Mouse (Mus musculus) thymus, postnatal 25 days (tissue): ENCODE data around the gene 4921507P07Rik.
A peak's percentile ranks its signal among the peaks of the same experiment; 100 is the strongest.
"Not testable (repeated sequence)": the region's sequence is repeated elsewhere in the genome, so short reads cannot be mapped to it uniquely, and the experiment has no call there.

Source experiments
- DNase-seq: peaks from one replicate; pipeline ENCODE4 v3.0.0; 2022

4921507P07Rik gene

DNA sequence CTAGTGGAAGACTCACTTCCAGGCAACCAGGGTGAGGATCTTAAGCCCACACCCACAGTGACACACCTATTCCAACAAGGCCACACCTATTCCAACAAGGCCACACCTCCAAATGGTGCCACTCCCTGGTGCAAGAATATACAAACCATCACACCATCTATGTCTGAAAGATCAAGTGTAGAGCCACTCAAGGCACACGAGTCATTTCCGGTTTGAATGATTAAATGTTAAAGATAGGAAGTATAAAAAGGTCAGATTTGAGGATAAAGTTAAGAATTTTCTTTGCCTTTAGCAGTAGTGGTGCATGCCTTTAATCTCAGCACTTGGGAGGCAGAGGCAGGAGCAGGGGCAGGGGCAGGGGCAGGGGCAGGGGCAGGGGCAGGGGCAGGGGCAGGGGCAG lies 42.2 kb downstream of the 4921507P07Rik start:
- not testable (repeated sequence) for DNase-seq

DNA sequence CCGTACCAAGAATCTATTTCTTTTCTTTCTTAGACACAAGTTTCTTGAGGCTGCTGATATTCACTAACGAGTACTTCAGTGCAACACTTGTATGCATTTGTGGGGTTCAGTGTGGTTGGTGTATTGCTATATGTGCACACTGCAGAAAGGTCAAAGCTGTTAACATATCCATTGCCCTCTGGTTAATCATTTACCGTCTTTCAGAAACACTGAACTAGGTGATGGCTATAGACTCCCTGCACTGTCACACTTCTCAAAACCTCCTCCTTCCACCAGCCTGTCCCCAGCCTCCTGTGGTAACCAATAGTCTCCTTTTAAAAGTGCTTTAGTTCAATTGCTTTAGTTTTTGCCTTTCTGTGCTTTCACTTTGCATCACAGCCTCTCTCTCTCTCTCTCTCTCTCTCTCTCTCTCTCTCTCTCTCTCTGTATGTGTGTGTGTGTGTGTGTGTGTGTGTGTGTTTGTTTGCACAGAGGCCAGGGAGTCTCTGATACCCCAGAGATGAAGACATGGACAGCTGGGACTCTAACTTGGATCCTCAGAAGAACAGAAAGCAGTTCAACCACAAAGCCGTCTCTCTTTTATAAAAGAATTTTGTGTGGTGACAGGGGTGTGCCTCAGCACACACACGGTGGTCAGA lies 43.4 kb downstream of the 4921507P07Rik start:
- DNase-seq: no peak

DNA sequence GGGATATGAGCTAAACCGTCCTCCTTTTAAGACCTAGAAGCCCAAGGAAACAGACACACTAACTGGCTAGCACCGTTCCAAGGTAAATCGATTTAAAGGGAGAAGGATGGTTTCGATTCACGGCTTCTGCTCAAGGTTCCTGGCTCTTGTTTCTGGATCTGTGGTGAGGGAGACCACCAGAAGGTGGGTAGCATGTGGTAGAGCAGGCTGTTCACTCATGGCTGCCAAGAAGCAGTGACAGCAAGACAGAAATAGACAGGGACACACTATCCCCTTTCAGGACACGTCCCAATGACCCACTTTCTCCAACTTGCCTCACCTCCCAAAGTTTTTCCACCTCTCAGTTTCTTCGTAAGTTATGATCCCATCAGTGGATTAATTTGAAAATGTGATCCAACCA lies 46.6 kb downstream of the 4921507P07Rik start:
- DNase-seq: no peak

DNA sequence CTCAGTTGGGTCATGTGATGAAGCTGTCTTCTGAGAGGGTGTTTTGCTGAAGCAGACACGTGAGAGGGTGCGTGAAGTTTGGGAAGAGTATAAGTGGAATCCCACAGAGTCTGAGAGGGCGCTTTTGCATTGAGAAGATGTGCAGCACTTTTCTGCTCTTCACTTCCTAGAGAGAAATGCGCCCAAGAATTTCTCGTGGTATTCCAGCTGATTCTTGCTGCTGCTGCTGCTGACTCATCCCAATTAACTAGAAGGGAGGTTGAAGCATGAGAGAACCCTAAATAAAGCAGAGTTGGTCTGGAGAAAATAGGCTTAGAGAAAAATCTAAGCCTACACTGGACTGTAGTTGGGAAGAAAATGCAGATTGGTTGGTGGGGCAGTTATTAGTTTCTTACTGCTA lies 47.4 kb downstream of the 4921507P07Rik start:
- DNase-seq: no peak

DNA sequence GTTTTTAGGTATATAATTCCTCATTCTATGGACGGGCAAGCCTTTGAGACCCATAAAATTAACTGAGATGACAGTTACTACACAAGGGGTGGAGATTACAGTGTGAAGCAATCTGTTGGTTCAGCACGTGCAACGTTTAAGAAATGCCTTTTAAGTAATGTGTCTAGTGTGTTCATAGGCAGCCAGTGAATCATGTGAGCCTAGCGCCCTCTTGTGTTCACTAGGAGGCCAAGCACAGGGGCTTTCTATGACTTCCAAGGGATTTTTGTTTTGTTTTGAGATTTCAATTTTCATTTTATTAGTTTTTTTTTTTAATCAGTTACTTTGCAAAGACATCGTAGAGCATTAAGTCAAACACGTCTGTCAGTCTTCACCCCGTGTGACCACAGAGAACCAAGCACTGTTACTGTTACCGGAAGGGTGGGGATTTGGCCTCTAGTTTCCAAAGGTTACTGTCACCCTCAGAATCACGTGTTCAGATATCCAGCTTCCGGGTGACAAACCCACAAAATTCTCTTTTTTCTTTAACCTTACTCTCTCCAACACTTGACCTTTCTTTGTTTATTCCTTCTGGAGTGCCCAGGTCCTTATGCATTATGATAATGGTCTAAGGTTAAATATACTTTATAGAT lies 50.9 kb downstream of the 4921507P07Rik start:
- DNase-seq: peak; percentile 33

GRCm38 (mm10) chr6:50542535-50542934 lies 53.9 kb downstream of the 4921507P07Rik start:
- DNase-seq: no peak

GRCm38 (mm10) chr6:50539641-50540040 lies 56.8 kb downstream of the 4921507P07Rik start:
- DNase-seq: no peak

DNA sequence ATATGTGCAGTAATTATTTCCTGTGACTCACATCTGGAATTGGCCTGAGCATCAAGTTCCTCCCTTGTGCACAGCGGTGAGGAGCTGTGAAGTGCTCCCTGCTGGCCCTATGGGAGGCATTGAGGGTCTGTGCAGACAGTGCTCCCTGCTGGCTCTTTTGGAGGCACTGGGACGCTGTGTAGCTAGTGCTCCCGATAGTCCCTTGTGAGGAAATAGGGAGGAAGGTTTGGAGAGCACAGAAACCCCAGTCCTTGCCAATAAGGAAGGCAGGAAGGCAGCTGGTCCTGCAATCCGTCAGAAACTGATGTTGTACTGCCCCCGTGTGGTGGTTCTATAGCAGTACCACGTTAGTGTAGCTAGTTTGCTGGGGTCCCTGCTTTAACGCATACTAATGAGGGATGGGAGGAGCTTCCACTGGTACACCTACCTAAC lies 60.0 kb downstream of the 4921507P07Rik start:
- peak; percentile 76 for DNase-seq

GRCm38 (mm10) chr6:50535346-50535745 lies 61.1 kb downstream of the 4921507P07Rik start:
- no peak for DNase-seq

DNA sequence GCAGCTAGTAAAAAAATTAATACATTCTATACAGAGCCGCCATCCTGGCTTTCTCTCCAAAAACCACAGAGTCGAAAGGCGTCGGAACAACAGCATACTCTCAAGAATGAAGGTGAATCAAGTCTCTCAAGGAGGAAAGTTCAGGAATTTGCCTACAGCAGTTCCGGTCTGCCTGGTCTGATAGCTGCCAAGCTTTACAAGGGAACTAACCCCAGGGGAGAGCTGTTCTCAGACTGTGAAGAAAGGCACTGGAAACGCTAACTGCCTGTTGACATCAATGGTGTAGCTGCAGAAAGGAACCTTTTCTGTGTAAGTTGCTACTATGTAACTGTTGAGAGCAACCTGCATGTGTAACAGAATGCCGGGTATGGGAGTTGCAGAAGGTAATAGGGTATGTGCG lies 64.5 kb downstream of the 4921507P07Rik start:
- no peak for DNase-seq

DNA sequence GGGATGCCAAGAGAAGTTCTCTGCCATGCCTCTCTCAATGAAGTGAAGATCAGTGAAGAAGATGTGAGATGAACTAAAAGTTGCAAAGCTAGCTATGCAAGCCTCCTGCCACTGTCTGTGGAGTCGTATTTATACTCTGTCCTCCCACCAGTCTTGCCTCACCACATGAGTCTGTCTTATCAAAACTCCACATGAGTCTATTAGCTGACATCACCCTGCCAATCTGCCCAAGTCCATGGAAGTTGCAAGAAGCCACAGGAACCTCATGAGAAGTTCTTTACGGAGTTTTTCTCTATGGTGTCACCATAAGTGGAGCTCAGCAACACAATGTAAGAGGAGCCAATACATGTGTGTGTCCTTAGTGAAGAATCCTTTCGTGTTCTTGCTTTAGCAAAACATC lies 65.4 kb downstream of the 4921507P07Rik start:
- DNase-seq: no peak

DNA sequence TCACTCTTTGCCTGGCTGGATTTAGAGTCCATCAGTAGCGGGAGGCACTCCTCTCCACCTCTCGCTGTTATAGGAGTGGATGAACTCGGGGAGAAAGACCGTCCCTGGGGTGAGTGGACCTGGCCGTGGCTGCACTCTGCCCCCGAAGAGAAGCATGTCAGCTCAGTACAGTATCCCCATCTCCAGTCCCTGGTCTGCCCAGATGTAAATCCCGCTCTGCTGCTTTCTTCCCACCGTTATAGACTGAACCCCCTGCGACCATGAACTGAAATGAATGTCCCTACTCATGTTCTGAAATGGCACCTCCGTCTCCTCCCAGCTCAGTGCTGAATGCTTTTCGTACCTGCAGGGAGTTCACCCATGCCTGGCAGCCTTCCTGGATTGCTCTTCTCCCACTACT lies 67.2 kb downstream of the 4921507P07Rik start:
- no peak for DNase-seq

GRCm38 (mm10) chr6:50527416-50527815 lies 69.0 kb downstream of the 4921507P07Rik start:
- no peak for DNase-seq

DNA sequence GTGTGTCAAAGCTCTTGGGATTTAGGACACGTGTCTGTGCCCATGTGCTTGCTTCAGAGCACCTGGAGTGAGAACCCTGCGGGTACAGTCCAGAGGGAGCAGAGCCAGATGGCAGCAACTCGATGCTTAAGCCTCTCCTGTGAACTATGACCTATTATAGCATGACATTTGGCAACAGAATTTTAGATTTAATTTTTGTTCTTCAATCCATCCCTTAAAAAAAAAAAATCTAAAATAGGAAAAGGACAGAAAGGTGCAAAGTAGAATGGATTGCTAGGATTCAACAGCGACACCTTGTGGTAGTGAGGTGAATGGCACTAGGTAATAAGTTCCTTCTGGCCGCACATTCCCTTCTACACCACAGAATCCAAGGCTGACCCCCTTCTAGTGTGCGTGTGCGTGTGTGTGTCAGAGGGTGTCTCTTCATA lies 69.8 kb downstream of the 4921507P07Rik start:
- DNase-seq: peak; percentile 67

DNA sequence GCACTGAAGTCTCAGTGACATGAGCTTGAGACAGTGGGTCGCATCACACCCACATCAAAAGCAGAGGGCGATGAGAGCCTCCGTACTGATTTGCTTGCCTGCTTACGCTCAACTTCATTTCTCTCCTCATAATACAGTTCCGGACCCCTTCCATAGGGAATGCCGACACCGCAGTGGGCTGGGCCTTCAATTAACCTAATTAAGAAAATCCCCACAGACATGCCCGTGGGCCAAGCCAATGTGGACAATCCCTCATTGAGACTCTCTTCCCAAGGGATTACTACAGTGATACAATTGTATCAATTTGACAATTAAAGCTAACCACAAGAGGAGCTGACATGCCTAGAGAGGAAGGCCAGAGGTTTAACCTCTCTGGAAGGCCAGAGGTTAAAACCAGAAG lies 70.6 kb downstream of the 4921507P07Rik start:
- no peak for DNase-seq

DNA sequence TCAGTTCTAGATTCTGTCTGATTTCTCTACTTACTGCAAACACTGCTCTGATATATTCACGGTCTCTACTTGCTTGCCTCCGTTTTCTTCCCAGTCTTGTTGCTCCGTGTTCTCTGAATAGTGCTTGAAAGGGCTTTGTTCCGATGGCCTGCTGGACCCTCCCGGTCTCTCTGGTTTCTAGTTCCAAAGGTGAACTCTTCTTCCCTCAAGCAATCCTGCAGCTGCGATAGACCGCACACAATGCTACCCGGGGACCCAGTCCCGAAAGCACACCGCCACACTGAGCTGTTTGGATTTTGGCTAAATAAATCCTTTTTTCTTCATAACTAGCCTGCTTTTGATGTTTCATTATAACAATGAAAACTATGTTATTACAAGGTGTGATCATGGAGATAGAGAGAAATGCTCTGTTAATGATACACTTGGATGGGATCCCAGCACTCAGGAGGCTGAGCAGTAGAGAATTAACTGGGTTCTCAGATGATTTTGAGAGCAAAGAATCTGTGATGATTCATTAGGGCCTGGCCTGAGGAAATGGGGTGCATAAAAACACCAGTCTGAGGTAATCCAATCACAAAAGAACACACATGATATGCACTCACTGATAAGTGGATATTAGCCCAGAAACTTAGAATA lies 72.1 kb downstream of the 4921507P07Rik start:
- DNase-seq: no peak
